Mouse (Mus musculus): ENCODE data around the gene Fbln2.

DNA sequence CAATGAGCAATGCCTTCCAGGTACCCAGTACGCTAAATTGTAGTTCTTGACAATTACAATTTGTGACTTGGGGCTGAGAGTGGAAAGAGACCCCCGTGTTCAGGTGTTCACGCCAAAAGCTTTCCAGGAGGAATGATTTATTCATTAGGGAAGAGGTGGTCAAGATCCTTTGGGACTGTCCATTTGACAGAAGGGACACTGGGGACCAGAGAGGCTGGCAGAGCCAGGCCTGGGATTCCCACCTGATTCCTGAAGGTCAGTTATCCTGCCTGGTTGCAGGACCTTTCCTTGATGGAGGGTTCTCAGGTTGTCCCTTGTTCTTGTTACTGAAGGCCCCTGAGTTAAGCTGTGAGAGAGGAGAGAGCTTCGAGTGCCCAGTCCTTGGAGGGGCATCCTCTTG, 74.9 kb downstream of the Fbln2 start:
- TF ChIP-seq MXI1 (IDR thresholded peaks at IDR 0.05; ENCODE audit: low read depth, low read length) (no peak), CTCF (conservative IDR thresholded peaks at IDR 0.05 in 1 of 2, IDR thresholded peaks at IDR 0.05 in 1 of 2; ENCODE audit: low read depth in 2 of 2, low read length in 2 of 2) (no peak)

Data from CH12.LX (cell line).